Mouse (Mus musculus) myocyte (in vitro differentiated cells): ENCODE data around the gene Col16a1.

Source experiments
- CEBPB ChIP-seq: IDR thresholded peaks from 2 replicates; pipeline ENCODE4 v1.6.1; 2011; ENCODE audit warnings: mild to moderate bottlenecking, moderate library complexity; ENCODE audit not compliant: poor library complexity, insufficient read depth, severe bottlenecking
- E2F4 ChIP-seq: IDR thresholded peaks from one replicate; pipeline ENCODE4 v1.6.1; 2011; ENCODE audit warnings: mild to moderate bottlenecking, control low read depth, moderate library complexity; ENCODE audit not compliant: insufficient read depth
- MAX ChIP-seq: IDR thresholded peaks from one replicate; pipeline ENCODE4 v1.6.1; 2011; ENCODE audit warnings: low read depth, mild to moderate bottlenecking, control low read depth
- MYOD1 ChIP-seq, 3 experiments: IDR thresholded peaks; one replicate each; pipeline ENCODE4 v1.6.1; 2011; ENCODE audit warnings: control low read depth in 2 of 3, low read depth in 2 of 3, mild to moderate bottlenecking in 2 of 3, moderate library complexity in 1 of 3; ENCODE audit not compliant: insufficient read length in 2 of 3, control insufficient read depth in 1 of 3
- POLR2A ChIP-seq: IDR thresholded peaks from one replicate; pipeline ENCODE4 v1.6.1; 2011; ENCODE audit warnings: low read depth, mild to moderate bottlenecking, control low read depth, moderate library complexity; ENCODE audit not compliant: insufficient read length
- SRF ChIP-seq: IDR thresholded peaks from one replicate; pipeline ENCODE4 v1.6.1; 2011; ENCODE audit warnings: low read depth; ENCODE audit not compliant: control insufficient read depth, insufficient read length
- TCF3 ChIP-seq: IDR thresholded peaks from one replicate; pipeline ENCODE4 v1.6.1; 2011; ENCODE audit warnings: low read depth, control low read depth; ENCODE audit not compliant: insufficient read length

- TF ChIP-seq POLR2A = no peak
- TF ChIP-seq MAX = no peak
- no peak for TF ChIP-seq TCF3
- no peak for TF ChIP-seq E2F4
- TF ChIP-seq MYOD1 (IDR thresholded peaks at IDR 0.05; ENCODE audit: control insufficient read depth in 1 of 3, insufficient read length in 2 of 3, low read depth in 2 of 3) = no peak
- no peak for TF ChIP-seq CEBPB
- TF ChIP-seq SRF = no peak
Measured at GRCm38 (mm10) chr4:130109666-130110065, 62.0 kb downstream of the Col16a1 start.
